Mouse (Mus musculus): ENCODE results near the gene Pias3.
"Not testable (repeated sequence)": the region's sequence is repeated elsewhere in the genome, so short reads cannot be mapped to it uniquely, and the experiment has no call there.

The Pias3 gene

GRCm38 (mm10) chr3:96684151-96684821 is 11.9 kb upstream of the Pias3 start:
- no peak for DNase-seq (ENCODE audit: low read depth in 1 of 2, low spot score in 2 of 2)

GRCm38 (mm10) chr3:96684822-96685156 is 11.4 kb upstream of the Pias3 start:
- no peak for DNase-seq (ENCODE audit: low read depth in 1 of 2, low spot score in 2 of 2)

GRCm38 (mm10) chr3:96686057-96686456 is 10.1 kb upstream of the Pias3 start:
- DNase-seq (ENCODE audit: low read depth in 1 of 2, low spot score in 2 of 2), result not testable (repeated sequence)

GRCm38 (mm10) chr3:96688854-96689253 is 7.3 kb upstream of the Pias3 start:
- no peak for DNase-seq (ENCODE audit: low read depth in 1 of 2, low spot score in 2 of 2)

GRCm38 (mm10) chr3:96690298-96690697 is 5.9 kb upstream of the Pias3 start:
- DNase-seq (ENCODE audit: low read depth in 1 of 2, low spot score in 2 of 2), result no peak

GRCm38 (mm10) chr3:96692506-96692905 is 3.7 kb upstream of the Pias3 start:
- DNase-seq (ENCODE audit: low read depth in 1 of 2, low spot score in 2 of 2), result no peak

GRCm38 (mm10) chr3:96693579-96693978 is 2.6 kb upstream of the Pias3 start:
- no peak for DNase-seq (ENCODE audit: low read depth in 1 of 2, low spot score in 2 of 2)

- peak; percentile 66 to 80 for DNase-seq (ENCODE audit: low read depth in 1 of 2, low spot score in 2 of 2)
Observed at GRCm38 (mm10) chr3:96696766-96697732, 865 bp downstream of the Pias3 start.

- DNase-seq (ENCODE audit: low read depth in 1 of 2, low spot score in 2 of 2), result no peak
Observed at GRCm38 (mm10) chr3:96698993-96699690, 3.0 kb downstream of the Pias3 start.

GRCm38 (mm10) chr3:96700376-96700775 is 4.2 kb downstream of the Pias3 start:
- DNase-seq (ENCODE audit: low read depth in 1 of 2, low spot score in 2 of 2), result no peak

GRCm38 (mm10) chr3:96701003-96701402 is 4.8 kb downstream of the Pias3 start:
- no peak for DNase-seq (ENCODE audit: low read depth in 1 of 2, low spot score in 2 of 2)

- no peak for DNase-seq (ENCODE audit: low read depth in 1 of 2, low spot score in 2 of 2)
Observed at GRCm38 (mm10) chr3:96704778-96705177, 8.6 kb downstream of the Pias3 start.

GRCm38 (mm10) chr3:96706217-96706616 is 10.0 kb downstream of the Pias3 start:
- no peak for DNase-seq (ENCODE audit: low read depth in 1 of 2, low spot score in 2 of 2)

- no peak for DNase-seq (ENCODE audit: low read depth in 1 of 2, low spot score in 2 of 2)
Observed at GRCm38 (mm10) chr3:96706984-96707383, 10.8 kb downstream of the Pias3 start.

GRCm38 (mm10) chr3:96707903-96708683 is 11.9 kb downstream of the Pias3 start, which contains the start of gene Nudt17:
TSS of gene Nudt17 (minus strand) at chr3:96708562.
- peak; percentile 24 to 63 for DNase-seq (ENCODE audit: low read depth in 1 of 2, low spot score in 2 of 2)

- DNase-seq (ENCODE audit: low read depth in 1 of 2, low spot score in 2 of 2), result no peak
Observed at GRCm38 (mm10) chr3:96708684-96709064, 12.5 kb downstream of the Pias3 start.

GRCm38 (mm10) chr3:96714286-96714685 is 18.1 kb downstream of the Pias3 start:
- no peak for DNase-seq (ENCODE audit: low read depth in 1 of 2, low spot score in 2 of 2)

GRCm38 (mm10) chr3:96715854-96716253 is 19.7 kb downstream of the Pias3 start:
- DNase-seq (ENCODE audit: low read depth in 1 of 2, low spot score in 2 of 2), result no peak

- no peak for DNase-seq (ENCODE audit: low read depth in 1 of 2, low spot score in 2 of 2)
Observed at GRCm38 (mm10) chr3:96719173-96719572, 23.0 kb downstream of the Pias3 start.

- peak; percentile 90 to 93 for DNase-seq (ENCODE audit: low read depth in 1 of 2, low spot score in 2 of 2)
Observed at GRCm38 (mm10) chr3:96727343-96727827, 31.2 kb downstream of the Pias3 start, which contains the start of the genes Polr3c and Rnf115. TSS of gene Polr3c (minus strand) at chr3:96727628. TSS of gene Rnf115 (plus strand) at chr3:96727664.

Data from monocyte, adult 2 months (primary cell).